17 mouse cellular contexts compared by ENCODE assay signal in genomic region chr1:157230386-157230785, GRCm38 (mm10).
"Had no signal": no experiment of that assay in that cellular context is flagged by ENCODE, and none has a peak within 500 bp of the region (broad histone marks: within the 10 kb centered on the region; RNA-seq: fewer than 3 reads in every experiment).

No protein-coding gene starts in this region.

- H3K9ac ChIP-seq: intestine, embryonic 15.5 days; kidney, embryonic 15.5 days; liver, embryonic 14.5 days; lung, embryonic 15.5 days; stomach, embryonic 15.5 days had no signal

- H3K9me3 ChIP-seq: intestine, embryonic 15.5 days; kidney, embryonic 15.5 days; lung, embryonic 15.5 days; megakaryocyte, embryonic 14.5 days; midbrain, embryonic 10.5 days; midbrain, embryonic 13.5 days; neural tube, embryonic 13.5 days; stomach, embryonic 15.5 days had no signal

- ATAC-seq: intestine, embryonic 15.5 days had no signal

- H3K36me3 ChIP-seq: intestine, embryonic 15.5 days; kidney, embryonic 15.5 days; lung, embryonic 15.5 days; neural tube, embryonic 13.5 days; stomach, embryonic 15.5 days had no signal

- DNase-seq: kidney, adult 11 months; lung, adult 18-20 months; lung, postnatal 10 days; lung, postnatal 36 days; spleen, adult 18-20 months; thymus, postnatal 25 days had no signal

- H3K27ac ChIP-seq: intestine, embryonic 15.5 days; kidney, embryonic 15.5 days; liver, embryonic 14.5 days; lung, embryonic 15.5 days; stomach, embryonic 15.5 days had no signal

- H3K27me3 ChIP-seq: intestine, embryonic 15.5 days; kidney, embryonic 15.5 days; lung, embryonic 15.5 days; megakaryocyte, embryonic 14.5 days; midbrain, embryonic 13.5 days; neural tube, embryonic 13.5 days; stomach, embryonic 15.5 days had no signal

- H3K4me1 ChIP-seq: intestine, embryonic 15.5 days; kidney, embryonic 15.5 days; lung, embryonic 15.5 days; stomach, embryonic 15.5 days had no signal

- H3K4me3 ChIP-seq: intestine, embryonic 15.5 days; kidney, embryonic 15.5 days; lung, embryonic 15.5 days; megakaryocyte, embryonic 14.5 days; myocyte; stomach, embryonic 15.5 days had no signal

- H3K4me2 ChIP-seq: intestine, embryonic 15.5 days; kidney, embryonic 15.5 days; liver, embryonic 11.5 days; lung, embryonic 15.5 days had no signal
